Mouse (Mus musculus): ENCODE data around the gene Fam120a. TPM values are rescaled to one million over a fixed set of nuclear protein-coding genes. Genes with fewer than 3 reads are reported as not detected.

Fam120a gene
- polyA plus RNA-seq, 1 experiment from 2014 or later = 39.7 TPM

DNA sequence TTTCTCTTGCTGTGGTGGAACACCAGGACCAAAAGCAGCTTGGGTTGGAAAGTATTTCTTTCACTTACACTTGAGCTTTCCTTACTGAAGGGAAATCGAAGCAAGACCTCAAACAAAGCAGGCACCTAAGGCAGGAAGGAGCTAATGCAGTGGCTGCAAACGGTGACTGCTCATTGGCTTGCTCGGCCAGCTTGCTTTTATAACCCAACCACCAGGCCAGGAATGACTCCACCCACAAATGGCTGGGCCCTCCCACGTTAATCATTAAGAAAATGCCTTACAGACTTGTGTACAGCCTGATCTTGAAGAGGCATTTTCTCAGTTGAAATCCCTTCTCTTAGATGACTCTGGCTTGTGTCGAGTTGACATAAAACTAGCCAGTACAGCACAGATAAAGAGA lies 3.2 kb upstream of the Fam120a start:
- Histone ChIP-seq H3K36me3 (ENCODE audit: control insufficient read depth, insufficient read depth, low read length) (0 out of 2 replicates have a peak, but pooled peaks cover 5% of the 10 kb centered on the region), H3K27ac (replicated peaks; ENCODE audit: low read depth, low read length) (no peak overlapping the region; the same call in 1 of the 2 replicates), H3K4me2 (ENCODE audit: low read depth, low read length) (no peak overlapping the region), H3K27me3 (replicated peaks; ENCODE audit: control insufficient read depth, insufficient read depth, low read length) (no peaks in the 10 kb centered on the region), H3K4me3 (ENCODE audit: low read depth, low read length) (no peak overlapping the region), H3K4me1 (ENCODE audit: control insufficient read depth, insufficient read depth, low read length) (peaks cover 15% of the 10 kb centered on the region; the same call in 1 of the 2 replicates), H3K9me3 (ENCODE audit: control insufficient read depth, low read length) (no peaks in the 10 kb centered on the region), H3K9ac (ENCODE audit: low read depth, low read length) (no peak overlapping the region)
- no peak for ATAC-seq (ENCODE audit: low read depth)
- no peak for DNase-seq (ENCODE audit: low spot score)
- 54% methylated on average over 5 of the region's 5 CpGs for WGBS

DNA sequence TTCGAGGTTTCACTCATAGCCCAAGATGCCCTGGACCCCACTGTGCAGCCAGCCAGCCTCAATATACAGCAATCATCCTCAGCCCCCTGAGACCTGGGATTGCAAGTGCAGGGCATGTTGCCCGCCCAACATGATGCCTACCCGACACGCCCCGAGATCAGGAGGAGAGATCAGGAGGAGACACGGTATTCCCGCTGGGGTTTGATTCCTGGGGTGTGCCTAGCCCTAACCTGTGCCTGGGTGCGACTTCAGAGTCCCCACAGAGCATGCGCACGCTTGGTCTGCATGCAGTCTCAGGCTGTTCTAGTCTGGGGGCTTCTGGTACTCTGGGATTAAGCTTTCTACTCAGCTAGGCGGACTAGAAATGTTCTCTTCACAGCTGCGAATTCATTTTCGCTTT lies 2.7 kb upstream of the Fam120a start:
- WGBS = 76% methylated on average over 13 of the region's 13 CpGs

DNA sequence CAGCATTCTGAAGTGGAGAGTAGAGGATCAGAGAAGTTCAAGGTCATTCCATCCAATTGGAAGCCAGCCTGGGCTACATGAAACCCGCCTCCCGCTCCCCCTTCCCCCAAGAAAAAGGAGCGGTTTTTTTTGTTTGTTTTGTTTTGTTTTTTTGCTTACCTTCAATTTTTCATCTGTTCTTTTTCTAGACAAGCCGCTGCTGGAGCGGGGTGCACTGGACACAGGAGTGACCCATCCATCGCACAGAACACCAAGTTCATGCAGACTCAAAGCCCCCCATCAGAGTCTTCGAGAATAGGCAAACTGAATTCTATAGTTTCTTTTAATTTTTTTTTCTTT lies 902 bp upstream of the Fam120a start:
- 9% methylated on average over 7 of the region's 7 CpGs for WGBS
- peaks cover 28% of the 10 kb centered on the region for H3K4me1 ChIP-seq (ENCODE audit: control insufficient read depth, insufficient read depth, low read length)
- H3K27me3 ChIP-seq (replicated peaks; ENCODE audit: control insufficient read depth, insufficient read depth, low read length) = no peaks in the 10 kb centered on the region
- H3K9me3 ChIP-seq (ENCODE audit: control insufficient read depth, low read length) = no peaks in the 10 kb centered on the region
- DNase-seq (ENCODE audit: low spot score) = no peak
- peak overlapping the region; percentile 97 for H3K27ac ChIP-seq (replicated peaks; ENCODE audit: low read depth, low read length)
- peak overlapping the region; percentile 91 for H3K4me3 ChIP-seq (ENCODE audit: low read depth, low read length)
- H3K36me3 ChIP-seq (ENCODE audit: control insufficient read depth, insufficient read depth, low read length) = 0 out of 2 replicates have a peak, but pooled peaks cover 5% of the 10 kb centered on the region
- ATAC-seq (ENCODE audit: low read depth) = no peak
- H3K9ac ChIP-seq (ENCODE audit: low read depth, low read length) = peak overlapping the region; percentile 97
- peak overlapping the region; percentile 93 for H3K4me2 ChIP-seq (ENCODE audit: low read depth, low read length)

More for the DNA sequence above, 2.7 kb upstream of the Fam120a start:
- 0 out of 2 replicates have a peak overlapping the region, but pooled peaks have one; percentile 40 for H3K27ac ChIP-seq (replicated peaks; ENCODE audit: low read depth, low read length)
- H3K4me2 ChIP-seq (ENCODE audit: low read depth, low read length) = no peak overlapping the region; the same call in 1 of the 2 replicates
- H3K36me3 ChIP-seq (ENCODE audit: control insufficient read depth, insufficient read depth, low read length) = 0 out of 2 replicates have a peak, but pooled peaks cover 5% of the 10 kb centered on the region
- peaks cover 20% of the 10 kb centered on the region for H3K4me1 ChIP-seq (ENCODE audit: control insufficient read depth, insufficient read depth, low read length)
- DNase-seq (ENCODE audit: low spot score) (peak; percentile 14), ATAC-seq (ENCODE audit: low read depth) (no peak)
- H3K27me3 ChIP-seq (replicated peaks; ENCODE audit: control insufficient read depth, insufficient read depth, low read length) = no peaks in the 10 kb centered on the region
- H3K9ac ChIP-seq (ENCODE audit: low read depth, low read length) = 0 out of 2 replicates have a peak overlapping the region, but pooled peaks have one; percentile 25
- H3K9me3 ChIP-seq (ENCODE audit: control insufficient read depth, low read length) = no peaks in the 10 kb centered on the region
- H3K4me3 ChIP-seq (ENCODE audit: low read depth, low read length) = no peak overlapping the region

DNA sequence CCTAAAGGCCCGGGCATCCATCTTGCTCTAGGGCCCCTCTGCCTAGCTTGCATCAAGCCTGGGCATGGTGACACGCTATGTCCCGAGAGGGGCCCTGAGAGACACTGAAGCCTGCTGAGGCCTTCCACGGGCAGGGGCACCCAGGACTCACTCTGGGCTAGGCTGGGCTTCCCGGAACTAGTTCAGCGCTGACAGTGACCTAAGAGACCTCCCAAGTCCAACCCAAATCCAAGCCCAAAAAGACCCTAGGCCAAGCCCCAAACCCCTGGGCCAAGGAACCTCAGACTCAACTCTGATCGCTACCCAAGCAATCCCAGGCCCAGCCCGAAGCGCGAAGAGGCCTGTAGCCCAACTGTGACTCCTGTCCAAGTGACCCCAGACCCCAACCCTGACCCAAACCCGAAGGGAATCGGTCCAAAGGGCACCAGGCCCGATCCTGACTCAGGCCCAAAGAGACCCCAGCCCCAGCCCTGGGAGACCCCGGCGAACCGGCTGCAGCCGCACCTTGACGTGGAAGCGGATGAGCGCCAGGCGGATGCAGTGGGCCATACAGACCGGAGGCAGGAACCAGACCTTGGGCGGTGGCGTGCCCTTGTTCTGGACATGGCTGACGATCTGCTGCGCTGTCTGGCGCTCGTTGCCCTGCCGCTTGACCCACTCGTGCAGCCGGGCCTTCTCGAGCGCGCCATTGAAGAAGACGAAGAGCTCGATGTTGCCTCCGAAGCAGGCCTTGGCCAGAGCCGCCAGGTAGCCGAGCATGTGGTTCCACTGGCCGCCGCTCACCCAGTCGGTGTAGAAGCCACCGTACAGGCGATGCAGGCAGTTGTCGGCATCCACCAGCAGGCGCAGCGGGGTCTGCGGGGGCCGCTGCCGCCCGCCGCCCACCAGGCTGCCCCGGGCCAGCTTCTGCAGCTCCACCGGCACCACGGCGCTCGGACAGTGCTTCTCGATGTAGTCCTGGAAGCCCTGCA lies 681 bp downstream of the Fam120a start:
- DNase-seq (ENCODE audit: low spot score) (peak; percentile 41), ATAC-seq (ENCODE audit: low read depth) (no peak)
- H3K4me2 ChIP-seq (ENCODE audit: low read depth, low read length) = peak overlapping the region; percentile 93
- H3K36me3 ChIP-seq (ENCODE audit: control insufficient read depth, insufficient read depth, low read length) = 0 out of 2 replicates have a peak, but pooled peaks cover 5% of the 10 kb centered on the region
- H3K4me1 ChIP-seq (ENCODE audit: control insufficient read depth, insufficient read depth, low read length) = peaks cover 28% of the 10 kb centered on the region
- no peaks in the 10 kb centered on the region for H3K9me3 ChIP-seq (ENCODE audit: control insufficient read depth, low read length)
- H3K4me3 ChIP-seq (ENCODE audit: low read depth, low read length) = peak overlapping the region; percentile 91
- H3K27ac ChIP-seq (replicated peaks; ENCODE audit: low read depth, low read length) = peak overlapping the region; percentile 97
- WGBS = under 1% methylated on average over 27 of the region's 58 CpGs
- no peaks in the 10 kb centered on the region for H3K27me3 ChIP-seq (replicated peaks; ENCODE audit: control insufficient read depth, insufficient read depth, low read length)
- H3K9ac ChIP-seq (ENCODE audit: low read depth, low read length) = peak overlapping the region; percentile 97

DNA sequence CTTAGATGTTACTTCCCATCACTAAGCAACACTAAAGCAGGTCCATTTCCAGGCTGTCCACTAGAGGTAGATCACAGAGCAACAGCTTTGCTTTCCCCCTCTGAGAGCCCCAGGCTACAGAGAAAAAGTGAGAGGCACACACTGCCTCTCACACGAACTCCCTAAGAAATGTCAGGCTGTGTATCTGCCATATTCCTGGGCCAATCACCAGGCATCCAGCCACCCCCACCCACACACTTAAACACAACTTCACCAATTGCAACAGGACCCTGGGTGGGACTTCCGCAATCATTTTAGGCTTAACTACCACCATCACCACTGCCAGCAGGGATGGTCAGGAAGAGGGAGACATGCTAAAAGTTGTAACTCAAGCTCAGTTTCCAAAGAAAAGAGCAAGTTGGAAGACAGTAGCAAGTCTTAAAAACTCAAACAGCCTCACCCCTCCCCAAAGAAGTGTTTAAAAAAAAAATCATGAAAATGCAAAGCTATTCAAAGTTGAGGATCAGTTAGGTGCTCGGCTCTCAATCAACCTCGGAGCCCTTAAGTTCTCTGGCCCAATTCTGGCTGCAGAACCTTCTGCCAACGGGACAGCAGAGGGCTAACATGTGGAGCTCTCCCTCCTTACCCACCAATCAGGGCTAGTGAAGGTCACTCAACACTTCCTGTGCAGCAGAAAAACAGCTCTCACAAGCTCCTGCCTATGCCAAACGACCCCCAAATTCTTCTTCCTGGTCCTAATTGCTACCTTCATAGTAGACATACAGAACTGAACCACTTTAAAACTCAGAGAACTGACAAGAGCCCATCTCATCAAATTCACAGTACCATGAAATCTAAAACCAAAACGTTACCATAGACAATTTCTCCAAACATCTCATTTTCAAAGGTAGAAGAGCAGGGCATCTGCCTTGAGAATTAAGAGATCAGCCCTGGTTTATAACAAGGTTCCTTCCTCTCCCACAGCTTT lies 2.0 kb downstream of the Fam120a start:
- no peaks in the 10 kb centered on the region for H3K27me3 ChIP-seq (replicated peaks; ENCODE audit: control insufficient read depth, insufficient read depth, low read length)
- H3K36me3 ChIP-seq (ENCODE audit: control insufficient read depth, insufficient read depth, low read length) = 0 out of 2 replicates have a peak, but pooled peaks cover 4% of the 10 kb centered on the region
- H3K4me1 ChIP-seq (ENCODE audit: control insufficient read depth, insufficient read depth, low read length) = peaks cover 26% of the 10 kb centered on the region
- WGBS = 10% methylated on average over 7 of the region's 7 CpGs
- peak overlapping the region; percentile 91 for H3K4me3 ChIP-seq (ENCODE audit: low read depth, low read length)
- H3K9ac ChIP-seq (ENCODE audit: low read depth, low read length) = peak overlapping the region; percentile 97
- no peaks in the 10 kb centered on the region for H3K9me3 ChIP-seq (ENCODE audit: control insufficient read depth, low read length)
- peak overlapping the region; percentile 97 for H3K27ac ChIP-seq (replicated peaks; ENCODE audit: low read depth, low read length)
- DNase-seq (ENCODE audit: low spot score) = peak; percentile 94
- ATAC-seq (ENCODE audit: low read depth) = peak; percentile 64
- peak overlapping the region; percentile 93 for H3K4me2 ChIP-seq (ENCODE audit: low read depth, low read length)

DNA sequence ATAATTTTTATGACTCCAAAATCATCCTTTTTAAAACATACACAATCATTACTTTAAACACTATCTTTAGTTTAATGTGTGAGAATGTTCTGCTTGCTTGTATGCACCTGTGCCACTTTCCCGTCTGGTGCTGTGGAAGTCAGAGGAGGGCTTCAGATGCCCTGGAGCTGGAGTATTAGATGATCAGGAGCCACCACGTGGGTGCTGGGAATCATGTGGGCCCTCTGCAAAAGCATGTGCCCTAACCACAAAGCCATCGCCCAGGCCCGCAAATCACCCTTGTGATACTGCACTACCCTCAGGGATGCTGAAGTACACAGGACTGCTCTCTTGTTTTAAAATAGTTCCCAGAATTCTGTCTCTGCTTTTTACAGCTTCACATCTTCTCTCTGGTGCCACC lies 3.0 kb downstream of the Fam120a start:
- Histone ChIP-seq H3K9me3 (ENCODE audit: control insufficient read depth, low read length) (no peaks in the 10 kb centered on the region), H3K27ac (replicated peaks; ENCODE audit: low read depth, low read length) (peak overlapping the region; percentile 97; the same call in 1 of the 2 replicates), H3K4me1 (ENCODE audit: control insufficient read depth, insufficient read depth, low read length) (peaks cover 22% of the 10 kb centered on the region), H3K36me3 (ENCODE audit: control insufficient read depth, insufficient read depth, low read length) (no peaks in the 10 kb centered on the region), H3K27me3 (replicated peaks; ENCODE audit: control insufficient read depth, insufficient read depth, low read length) (no peaks in the 10 kb centered on the region), H3K4me3 (ENCODE audit: low read depth, low read length) (peak overlapping the region; percentile 91), H3K9ac (ENCODE audit: low read depth, low read length) (peak overlapping the region; percentile 97), H3K4me2 (ENCODE audit: low read depth, low read length) (peak overlapping the region; percentile 93)
- 66% methylated on average over 4 of the region's 4 CpGs for whole genome bisulfite sequencing
- DNase-seq (ENCODE audit: low spot score) (no peak), ATAC-seq (ENCODE audit: low read depth) (no peak)

DNA sequence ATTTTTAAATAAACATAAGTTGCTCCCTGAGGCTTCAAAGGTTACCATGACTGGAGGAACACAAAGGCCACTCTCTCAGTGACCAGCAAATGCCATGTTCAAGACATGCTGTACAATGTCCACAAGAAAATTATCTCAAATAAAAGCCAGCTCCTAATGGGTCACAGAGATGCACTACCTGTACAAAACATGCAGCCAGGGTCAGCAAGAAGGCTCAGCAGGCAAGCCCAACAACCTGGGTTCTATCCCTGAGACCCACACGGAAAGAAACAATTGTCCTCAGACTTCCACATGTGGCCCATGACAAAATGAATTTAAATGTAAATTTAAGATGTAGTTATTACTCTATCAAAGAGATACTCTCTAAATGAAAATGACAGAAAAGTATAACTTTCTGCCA lies 4.7 kb downstream of the Fam120a start:
- H3K4me2 ChIP-seq (ENCODE audit: low read depth, low read length) = no peak overlapping the region
- peaks cover 17% of the 10 kb centered on the region for H3K4me1 ChIP-seq (ENCODE audit: control insufficient read depth, insufficient read depth, low read length)
- no peaks in the 10 kb centered on the region for H3K36me3 ChIP-seq (ENCODE audit: control insufficient read depth, insufficient read depth, low read length)
- 56% methylated on average over 1 of the region's 1 CpGs for WGBS
- ATAC-seq (ENCODE audit: low read depth) (no peak), DNase-seq (ENCODE audit: low spot score) (no peak)
- H3K9me3 ChIP-seq (ENCODE audit: control insufficient read depth, low read length) = no peaks in the 10 kb centered on the region
- H3K9ac ChIP-seq (ENCODE audit: low read depth, low read length) = no peak overlapping the region
- H3K27ac ChIP-seq (replicated peaks; ENCODE audit: low read depth, low read length) = no peak overlapping the region
- H3K27me3 ChIP-seq (replicated peaks; ENCODE audit: control insufficient read depth, insufficient read depth, low read length) = no peaks in the 10 kb centered on the region
- H3K4me3 ChIP-seq (ENCODE audit: low read depth, low read length) = no peak overlapping the region

DNA sequence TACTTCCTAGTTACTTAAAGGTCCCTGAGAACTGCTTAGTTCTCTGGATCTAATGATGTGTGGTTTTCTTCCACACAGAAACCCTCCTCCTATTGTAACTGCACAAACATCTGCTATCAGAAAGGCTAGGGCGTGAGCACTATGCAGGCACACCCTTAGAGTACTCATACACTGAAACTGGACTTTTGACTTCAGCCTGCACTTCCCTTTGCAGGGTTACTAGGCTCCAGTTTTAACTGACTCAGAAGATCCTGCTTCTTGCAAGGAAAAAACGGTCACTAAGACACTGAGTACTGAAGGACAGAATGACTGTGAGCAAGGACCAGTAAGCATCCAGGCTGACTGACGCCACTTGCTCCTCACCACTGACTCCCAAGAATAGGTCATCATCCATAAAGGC lies 5.3 kb downstream of the Fam120a start:
- no peaks in the 10 kb centered on the region for H3K27me3 ChIP-seq (replicated peaks; ENCODE audit: control insufficient read depth, insufficient read depth, low read length)
- H3K4me2 ChIP-seq (ENCODE audit: low read depth, low read length) = no peak overlapping the region
- no peak for DNase-seq (ENCODE audit: low spot score)
- H3K36me3 ChIP-seq (ENCODE audit: control insufficient read depth, insufficient read depth, low read length) = no peaks in the 10 kb centered on the region
- H3K4me3 ChIP-seq (ENCODE audit: low read depth, low read length) = no peak overlapping the region
- no peak for ATAC-seq (ENCODE audit: low read depth)
- H3K4me1 ChIP-seq (ENCODE audit: control insufficient read depth, insufficient read depth, low read length) = peaks cover 17% of the 10 kb centered on the region
- WGBS = 66% methylated on average over 3 of the region's 3 CpGs
- no peaks in the 10 kb centered on the region for H3K9me3 ChIP-seq (ENCODE audit: control insufficient read depth, low read length)
- H3K27ac ChIP-seq (replicated peaks; ENCODE audit: low read depth, low read length) = no peak overlapping the region
- H3K9ac ChIP-seq (ENCODE audit: low read depth, low read length) = no peak overlapping the region

Measured in embryonic facial prominence, embryonic 14.5 days (tissue).